In the genomic region with DNA sequence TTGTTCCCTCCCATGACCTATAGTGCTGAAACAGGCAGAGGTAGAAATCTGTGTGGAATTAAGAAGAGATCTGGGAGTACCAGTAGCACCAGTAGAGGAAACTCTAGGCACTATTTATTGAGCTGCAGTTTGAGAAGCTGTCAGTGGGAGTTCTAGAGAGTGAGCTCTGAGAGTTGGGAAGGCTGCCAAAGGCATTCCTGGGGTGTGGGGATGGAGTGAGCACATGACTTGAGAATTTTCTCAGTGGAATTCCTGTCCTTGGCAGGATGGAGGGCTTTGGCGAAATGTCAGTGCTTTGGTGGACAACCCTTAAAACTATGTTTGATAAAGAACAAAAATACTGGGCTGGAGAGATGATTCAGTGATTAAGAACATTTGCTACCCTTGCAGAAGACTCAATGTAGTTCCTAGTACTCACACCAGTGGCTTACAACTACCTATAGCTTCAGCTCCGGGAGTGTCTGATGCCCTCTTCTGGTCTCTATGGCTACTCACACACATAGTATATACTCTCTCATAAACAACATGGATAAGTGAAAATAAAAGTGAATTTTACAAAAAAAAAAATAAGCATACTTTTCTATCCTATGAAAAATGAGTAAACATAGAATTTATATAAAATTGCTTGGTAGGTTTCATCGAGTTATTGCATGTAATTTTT, we compare ENCODE assay signal across 11 mouse cellular contexts. TPM values are rescaled to one million over a fixed set of nuclear protein-coding genes. Genes with fewer than 3 reads are reported as not detected.
A peak's percentile ranks its signal among the peaks of the same experiment; 100 is the strongest.
DNase-seq lines count a peak whose midpoint lies in the region; ATAC-seq and TF ChIP-seq lines count a peak whose summit lies in the region.
"Had no signal": no experiment of that assay in that cellular context is flagged by ENCODE, and none has a peak within 500 bp of the region (broad histone marks: within the 10 kb centered on the region; RNA-seq: fewer than 3 reads in every experiment).

No protein-coding gene starts in this region.

- H3K4me2 ChIP-seq in hindbrain, embryonic 14.5 days (replicated peaks) = no peak overlapping the region
- no peak overlapping the region for H3K4me2 ChIP-seq in lung, embryonic 14.5 days
- H3K4me2 ChIP-seq: embryonic facial prominence, embryonic 13.5 days had no signal

- no peak for ATAC-seq in hindbrain, embryonic 14.5 days (ENCODE audit: low FRiP score)
- ATAC-seq in lung, embryonic 14.5 days (ENCODE audit: insufficient read depth) = peak; percentile 95
- ATAC-seq in granulocyte monocyte progenitor cell, adult 5-6 weeks (replicated peaks; ENCODE audit: poor library complexity, severe bottlenecking) = no peak

- H3K4me1 ChIP-seq in hindbrain, embryonic 14.5 days (replicated peaks; ENCODE audit: control insufficient read depth, insufficient read depth, low read length) = no peaks in the 10 kb centered on the region
- H3K4me1 ChIP-seq in hindbrain, embryonic 10.5 days (replicated peaks) = no peaks in the 10 kb centered on the region
- H3K4me1 ChIP-seq in lung, embryonic 14.5 days (ENCODE audit: insufficient read depth) = peaks cover 4% of the 10 kb centered on the region; the same call in 1 of the 2 replicates
- H3K4me1 ChIP-seq: embryonic facial prominence, embryonic 13.5 days had no signal

- DNase-seq in hindbrain, embryonic 14.5 days (ENCODE audit: low spot score) = peak; percentile 52
- DNase-seq in hindbrain, embryonic 10.5 days (ENCODE audit: low spot score) = no peak
- DNase-seq in ZHBTc4 (ENCODE audit: low read depth, low spot score) = peak; percentile 5
- peak; percentile 68 for DNase-seq in gastrocnemius, adult 2 months
- peak; percentile 49 for DNase-seq in kidney, adult 18-20 months
- peak; percentile 95 for DNase-seq in lung, embryonic 14.5 days
- DNase-seq in thymus, postnatal 36 days = no peak

- TF ChIP-seq CTCF in gastrocnemius, adult 2 months (IDR thresholded peaks at IDR 0.05) = no peak
- TF ChIP-seq CTCF in lung, embryonic 14.5 days (IDR thresholded peaks at IDR 0.05; ENCODE audit: low read depth) = peak; percentile 9

- H3K4me3 ChIP-seq in hindbrain, embryonic 14.5 days (replicated peaks; ENCODE audit: low read length) = no peak overlapping the region
- H3K4me3 ChIP-seq in hindbrain, embryonic 10.5 days = no peak overlapping the region
- H3K4me3 ChIP-seq in gastrocnemius, adult 2 months = no peak overlapping the region
- H3K4me3 ChIP-seq in lung, embryonic 14.5 days (ENCODE audit: low read depth, low read length) = no peak overlapping the region
- H3K4me3 ChIP-seq: embryonic facial prominence, embryonic 13.5 days had no signal

- no peak overlapping the region for H3K9ac ChIP-seq in hindbrain, embryonic 14.5 days
- H3K9ac ChIP-seq in lung, embryonic 14.5 days = no peak overlapping the region
- H3K9ac ChIP-seq: embryonic facial prominence, embryonic 13.5 days; liver, embryonic 14.5 days had no signal

- no peak overlapping the region for H3K27ac ChIP-seq in hindbrain, embryonic 14.5 days
- H3K27ac ChIP-seq in hindbrain, embryonic 10.5 days = no peak overlapping the region
- no peak overlapping the region for H3K27ac ChIP-seq in gastrocnemius, adult 2 months
- H3K27ac ChIP-seq in lung, embryonic 14.5 days (ENCODE audit: low read depth) = no peak overlapping the region
- H3K27ac ChIP-seq: embryonic facial prominence, embryonic 13.5 days; liver, embryonic 14.5 days had no signal

- no peaks in the 10 kb centered on the region for H3K9me3 ChIP-seq in hindbrain, embryonic 14.5 days (ENCODE audit: control insufficient read depth, low read length)
- H3K9me3 ChIP-seq in hindbrain, embryonic 10.5 days = no peaks in the 10 kb centered on the region
- H3K9me3 ChIP-seq in lung, embryonic 14.5 days (ENCODE audit: low read depth, low read length) = no peaks in the 10 kb centered on the region
- H3K9me3 ChIP-seq: embryonic facial prominence, embryonic 13.5 days; G1E had no signal

- intact Hi-C loops in gastrocnemius, adult 2 months (cut with DNase I) = no loop called here

- no peaks in the 10 kb centered on the region for H3K27me3 ChIP-seq in hindbrain, embryonic 14.5 days (ENCODE audit: control insufficient read depth, insufficient read depth, low read length)
- no peaks in the 10 kb centered on the region for H3K27me3 ChIP-seq in hindbrain, embryonic 10.5 days (ENCODE audit: insufficient read depth, poor library complexity, severe bottlenecking)
- no peaks in the 10 kb centered on the region for H3K27me3 ChIP-seq in lung, embryonic 14.5 days (ENCODE audit: insufficient read depth, low read length)
- H3K27me3 ChIP-seq: embryonic facial prominence, embryonic 13.5 days had no signal

- WGBS in hindbrain, embryonic 14.5 days = 87% methylated on average over 3 of the region's 3 CpGs
- WGBS in hindbrain, embryonic 10.5 days = 85% methylated on average over 3 of the region's 3 CpGs
- 61% methylated on average over 3 of the region's 3 CpGs for WGBS in lung, embryonic 14.5 days

- no peaks in the 10 kb centered on the region for H3K36me3 ChIP-seq in hindbrain, embryonic 14.5 days (replicated peaks; ENCODE audit: control insufficient read depth, insufficient read depth)
- H3K36me3 ChIP-seq in hindbrain, embryonic 10.5 days = no peaks in the 10 kb centered on the region
- no peaks in the 10 kb centered on the region for H3K36me3 ChIP-seq in lung, embryonic 14.5 days (ENCODE audit: insufficient read depth)
- H3K36me3 ChIP-seq: embryonic facial prominence, embryonic 13.5 days; G1E had no signal

RNA-seq across cellular contexts. Expression of a gene that starts 20.4 kb away (rescaled TPM):
- polyA plus RNA-seq in hindbrain, embryonic 14.5 days (2014; fragmentation: Nextera tagmentation; extraction: Ambion mirVana) = 3.2 and 3.3 TPM in 2 replicates
- 0.56 and 1.2 TPM in 2 replicates for polyA plus RNA-seq in hindbrain, embryonic 10.5 days (2016; fragmentation: Nextera tagmentation; extraction: Ambion mirVana)
- total RNA-seq in gastrocnemius, adult 2 months (2021) = not detected
- polyA plus RNA-seq in lung, embryonic 14.5 days (2014; fragmentation: Nextera tagmentation; extraction: Ambion mirVana) = 0.08 and 0.16 TPM in 2 replicates
- not detected in 2 replicates for total RNA-seq in granulocyte monocyte progenitor cell, adult 5-6 weeks (2014; fragmentation: Nextera tagmentation)
- total RNA-seq in granulocyte monocyte progenitor cell, adult 5-6 weeks (2017) = not detected in 2 replicates
- polyA plus RNA-seq: G1E; liver, embryonic 14.5 days had no signal

Comparison
In these comparisons a context has a peak if more than half of its experiments do, and no peak if none do; other contexts are left out.
1. DNase-seq: peak in hindbrain, embryonic 14.5 days (single experiment), ZHBTc4 (single experiment), gastrocnemius, adult 2 months (single experiment), kidney, adult 18-20 months (single experiment) and lung, embryonic 14.5 days (single experiment); none in hindbrain, embryonic 10.5 days (single experiment) and thymus, postnatal 36 days (0 of 2).